Mouse (Mus musculus) ES-Bruce4 (cell line): ENCODE data around the gene Cntn3. TPM values are rescaled to one million over a fixed set of nuclear protein-coding genes. Genes with fewer than 3 reads are reported as not detected.
"Not testable (repeated sequence)": the region's sequence is repeated elsewhere in the genome, so short reads cannot be mapped to it uniquely, and the experiment has no call there.

ENCODE experiments used
- H3K27ac ChIP-seq: 2 replicates; pipeline ENCODE4 v1.5.1; 2012; ENCODE audit warnings: low read length, inconsistent platforms; ENCODE audit not compliant: insufficient read depth
- H3K27me3 ChIP-seq: 2 replicates; pipeline ENCODE4 v1.6.1; 2012; ENCODE audit warnings: mild to moderate bottlenecking, low read length, inconsistent platforms; ENCODE audit not compliant: control insufficient read depth, poor library complexity, insufficient read depth, severe bottlenecking
- H3K36me3 ChIP-seq: 2 replicates; pipeline ENCODE4 v1.6.1; 2012; ENCODE audit warnings: inconsistent platforms, mild to moderate bottlenecking, low read length, moderate library complexity; ENCODE audit not compliant: control insufficient read depth, poor library complexity, insufficient read depth, severe bottlenecking
- H3K4me1 ChIP-seq: one replicate; pipeline ENCODE4 v1.8.1; 2011; ENCODE audit warnings: low read length; ENCODE audit not compliant: control insufficient read depth, insufficient read depth
- H3K4me3 ChIP-seq: 2 replicates; pipeline ENCODE4 v1.5.1; 2011; ENCODE audit warnings: low read depth, mild to moderate bottlenecking, low read length
- H3K9ac ChIP-seq: 2 replicates; pipeline ENCODE4 v1.6.1; 2012; ENCODE audit warnings: low read depth, mild to moderate bottlenecking, inconsistent platforms; ENCODE audit not compliant: poor library complexity, severe bottlenecking
- H3K9me3 ChIP-seq: replicated peaks from 2 replicates; pipeline ENCODE4 v1.6.1; 2012; ENCODE audit warnings: mild to moderate bottlenecking, low read length, inconsistent platforms; ENCODE audit not compliant: control insufficient read depth, poor library complexity, insufficient read depth, severe bottlenecking
- CTCF ChIP-seq: IDR thresholded peaks from one replicate; pipeline ENCODE4 v1.8.1; 2011; ENCODE audit warnings: low read depth, low read length
- EP300 ChIP-seq: IDR thresholded peaks from 2 replicates; pipeline ENCODE4 v1.6.1; 2011; ENCODE audit warnings: low read depth, low read length; ENCODE audit not compliant: insufficient read depth
- POLR2A ChIP-seq: IDR thresholded peaks from one replicate; pipeline ENCODE4 v1.8.1; 2011; ENCODE audit warnings: low read length; ENCODE audit not compliant: insufficient read depth
- polyA plus RNA-seq: library from polyadenylated mRNA; stranded (reverse); fragments of >200 nt; gene quantifications from 2 replicates; pipeline ENCODE4 v1.2.4, GENCODE M21; 2011; ENCODE audit warnings: low read depth; ENCODE audit not compliant: missing spikeins, insufficient read depth, insufficient read length

Cntn3 gene
- 0.21 and 0.23 TPM in 2 replicates for polyA plus RNA-seq

DNA sequence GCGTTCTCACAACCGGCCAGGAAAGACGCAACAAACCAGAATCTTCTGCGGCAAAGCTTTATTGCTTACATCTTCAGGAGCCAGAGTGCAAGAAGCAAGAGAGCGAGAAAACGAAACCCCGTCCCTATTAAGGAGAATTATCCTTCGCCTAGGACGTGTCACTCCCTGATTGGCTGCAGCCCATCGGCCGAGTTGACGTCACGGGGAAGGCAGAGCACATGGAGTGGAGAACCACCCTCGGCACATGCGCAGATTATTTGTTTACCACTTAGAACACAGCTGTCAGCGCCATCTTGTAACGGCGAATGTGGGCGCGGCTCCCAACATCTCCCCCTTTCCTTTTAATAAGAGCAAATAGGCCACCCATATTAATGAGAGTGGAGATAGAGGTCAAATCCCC lies at the start of gene Cntn3:
TSS of gene Cntn3 (minus strand) at position 101 of the 400 bp plus-strand sequence.
- not testable (repeated sequence) for H3K9ac ChIP-seq, H3K4me3 ChIP-seq, H3K27ac ChIP-seq, H3K27me3 ChIP-seq, H3K4me1 ChIP-seq, H3K36me3 ChIP-seq
- H3K9me3 ChIP-seq: peaks cover 13% of the 10 kb centered on the region

DNA sequence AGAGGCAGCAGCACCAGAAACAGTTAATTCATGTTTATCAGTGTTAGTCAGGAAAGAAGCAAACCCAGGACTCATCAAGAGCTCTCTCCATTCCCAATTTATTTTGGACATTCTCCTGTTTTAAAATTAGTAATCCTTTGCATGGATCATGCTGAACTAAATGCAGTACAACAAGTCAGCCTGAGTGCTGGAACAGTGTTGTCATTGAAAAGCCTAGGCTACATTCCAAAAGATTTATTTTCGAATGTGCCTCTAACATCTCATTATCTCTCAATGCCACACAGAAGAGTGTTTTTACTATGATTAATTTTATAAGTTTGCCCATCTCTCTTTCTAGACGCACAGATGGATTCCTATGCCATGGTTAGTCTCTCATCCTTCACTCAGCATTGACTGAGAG lies 27.9 kb upstream of the Cntn3 start:
- Histone ChIP-seq H3K4me3 (no peak overlapping the region), H3K4me1 (no peaks in the 10 kb centered on the region), H3K9ac (no peak overlapping the region), H3K9me3 (no peaks in the 10 kb centered on the region), H3K27me3 (no peaks in the 10 kb centered on the region), H3K36me3 (no peaks in the 10 kb centered on the region), H3K27ac (no peak overlapping the region)
- TF ChIP-seq POLR2A (no peak), EP300 (no peak), CTCF (no peak)

DNA sequence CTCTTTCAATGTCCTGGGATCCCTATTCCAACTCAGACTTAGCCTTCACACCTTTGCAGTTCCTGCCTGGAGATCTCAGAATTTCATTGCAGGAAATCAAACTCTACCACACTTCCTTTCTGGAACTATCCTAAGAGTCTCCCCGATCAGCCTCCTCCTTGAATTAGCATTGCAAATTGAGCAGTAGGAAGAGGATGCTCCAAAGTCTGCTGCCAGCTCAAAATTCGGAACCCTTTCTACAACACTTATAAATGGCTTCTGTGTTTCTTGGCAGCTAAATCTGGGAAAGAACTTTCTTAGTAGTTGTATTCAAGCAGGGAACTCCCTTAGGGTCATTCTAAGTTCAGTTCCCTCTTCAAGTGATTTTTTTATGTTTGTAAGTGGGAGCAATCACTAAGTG lies 24.9 kb upstream of the Cntn3 start:
- no peaks in the 10 kb centered on the region for H3K4me1 ChIP-seq
- H3K9ac ChIP-seq: no peak overlapping the region
- H3K36me3 ChIP-seq: no peaks in the 10 kb centered on the region
- no peaks in the 10 kb centered on the region for H3K27me3 ChIP-seq
- H3K4me3 ChIP-seq: no peak overlapping the region
- TF ChIP-seq CTCF (no peak), EP300 (no peak), POLR2A (no peak)
- no peak overlapping the region for H3K27ac ChIP-seq
- H3K9me3 ChIP-seq: no peaks in the 10 kb centered on the region

DNA sequence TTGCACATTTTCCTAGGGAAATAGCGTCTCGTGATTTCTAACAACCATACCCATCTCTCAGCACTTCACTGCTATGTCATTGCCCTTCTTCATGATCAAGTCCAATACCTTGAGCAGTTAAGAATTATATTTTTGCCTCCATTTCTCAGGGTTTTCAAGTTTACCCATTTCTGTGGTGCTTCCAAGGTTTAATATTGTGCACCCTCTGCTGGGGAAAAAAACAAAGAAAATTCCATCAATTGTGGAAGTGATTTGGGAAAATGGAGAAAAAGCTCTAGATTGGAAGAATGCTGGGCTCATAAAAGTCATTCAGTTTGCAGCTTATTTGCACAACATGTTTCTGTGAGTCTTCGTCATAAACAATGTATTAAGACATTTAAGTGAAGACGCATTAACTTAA lies 17.2 kb upstream of the Cntn3 start:
- no peak for TF ChIP-seq EP300
- no peak for TF ChIP-seq CTCF
- no peak for TF ChIP-seq POLR2A
- no peaks in the 10 kb centered on the region for H3K4me1 ChIP-seq

DNA sequence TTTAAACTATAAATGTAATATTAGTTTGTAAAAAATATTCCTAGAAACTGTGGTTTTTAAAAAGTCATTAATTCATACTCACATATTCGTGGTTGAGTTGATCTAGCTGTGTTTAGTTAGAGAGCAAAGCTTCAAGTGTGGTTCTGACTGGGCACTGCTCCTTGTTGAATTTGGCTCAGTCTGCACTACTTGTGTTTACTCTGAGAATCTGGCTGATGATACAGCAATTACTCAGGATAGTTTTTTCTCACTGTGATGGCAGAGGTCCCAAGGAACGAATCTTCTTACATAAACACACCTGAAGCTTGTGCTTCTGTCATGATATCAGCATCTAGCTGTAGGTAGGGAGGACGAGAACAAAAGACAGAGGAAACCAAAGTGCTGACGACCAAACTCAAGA lies 16.4 kb upstream of the Cntn3 start:
- no peak overlapping the region for H3K9ac ChIP-seq
- no peak overlapping the region for H3K27ac ChIP-seq
- TF ChIP-seq CTCF (no peak), EP300 (no peak), POLR2A (no peak)
- H3K9me3 ChIP-seq: no peaks in the 10 kb centered on the region
- H3K36me3 ChIP-seq: no peaks in the 10 kb centered on the region
- no peak overlapping the region for H3K4me3 ChIP-seq
- no peaks in the 10 kb centered on the region for H3K27me3 ChIP-seq
- no peaks in the 10 kb centered on the region for H3K4me1 ChIP-seq

More for the DNA sequence above, 17.2 kb upstream of the Cntn3 start:
- no peak overlapping the region for H3K27ac ChIP-seq
- no peak overlapping the region for H3K9ac ChIP-seq
- H3K36me3 ChIP-seq: no peaks in the 10 kb centered on the region
- no peaks in the 10 kb centered on the region for H3K9me3 ChIP-seq
- H3K27me3 ChIP-seq: no peaks in the 10 kb centered on the region
- no peak overlapping the region for H3K4me3 ChIP-seq

DNA sequence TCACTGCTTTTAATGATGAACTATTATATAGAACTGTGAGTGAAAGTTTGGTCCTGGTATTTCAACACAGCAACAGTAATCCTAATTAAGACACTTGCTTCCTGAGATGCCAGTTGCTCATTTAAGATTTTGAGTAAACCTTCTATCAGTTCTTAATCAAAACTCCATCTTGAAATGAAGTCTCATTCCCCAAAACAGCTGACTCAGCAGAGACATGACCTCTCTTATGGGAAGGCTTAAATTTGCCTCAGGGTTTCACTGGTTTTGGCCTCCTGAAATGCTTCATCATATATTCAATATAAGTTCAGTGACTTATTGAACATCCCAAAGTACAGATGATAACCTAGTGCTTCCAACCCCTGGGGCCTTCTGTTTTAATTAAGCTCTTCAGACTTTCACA lies 13.2 kb upstream of the Cntn3 start:
- Histone ChIP-seq H3K9ac (no peak overlapping the region), H3K27me3 (no peaks in the 10 kb centered on the region), H3K9me3 (peaks cover 2% of the 10 kb centered on the region; the same call in 1 of the 2 replicates), H3K4me1 (no peaks in the 10 kb centered on the region), H3K36me3 (no peaks in the 10 kb centered on the region), H3K27ac (no peak overlapping the region), H3K4me3 (no peak overlapping the region)
- TF ChIP-seq CTCF: no peak
- no peak for TF ChIP-seq POLR2A
- TF ChIP-seq EP300: no peak
